Mouse (Mus musculus): ENCODE data around the gene Erfe.

Erfe gene

GRCm38 (mm10) chr1:91366215-91367108 lies at the start of gene Erfe:
TSS of gene Erfe (plus strand) at chr1:91366430.
- DNase-seq (ENCODE audit: low spot score): peak; percentile 72

- no peak for DNase-seq (ENCODE audit: low spot score)
These were observed 48.6 kb upstream of the Erfe start for GRCm38 (mm10) chr1:91317656-91318055.

GRCm38 (mm10) chr1:91321760-91322438 lies 44.3 kb upstream of the Erfe start, which contains the start of gene Espnl:
TSS of gene Espnl (plus strand) at chr1:91322075.
- DNase-seq (ENCODE audit: low spot score): no peak

- no peak for DNase-seq (ENCODE audit: low spot score)
These were observed 41.6 kb upstream of the Erfe start for GRCm38 (mm10) chr1:91324646-91325045.

GRCm38 (mm10) chr1:91325488-91326042 lies 40.7 kb upstream of the Erfe start:
- no peak for DNase-seq (ENCODE audit: low spot score)

GRCm38 (mm10) chr1:91332102-91332501 lies 34.1 kb upstream of the Erfe start:
- no peak for DNase-seq (ENCODE audit: low spot score)

GRCm38 (mm10) chr1:91333582-91333981 lies 32.6 kb upstream of the Erfe start:
- DNase-seq (ENCODE audit: low spot score): no peak

- no peak for DNase-seq (ENCODE audit: low spot score)
These were observed 28.9 kb upstream of the Erfe start for GRCm38 (mm10) chr1:91337355-91337754.

GRCm38 (mm10) chr1:91344001-91344400 lies 22.2 kb upstream of the Erfe start:
- DNase-seq (ENCODE audit: low spot score): no peak

- DNase-seq (ENCODE audit: low spot score): no peak
These were observed 21.1 kb upstream of the Erfe start for GRCm38 (mm10) chr1:91344921-91345685.

GRCm38 (mm10) chr1:91346892-91347291 lies 19.3 kb upstream of the Erfe start:
- DNase-seq (ENCODE audit: low spot score): peak; percentile 49

GRCm38 (mm10) chr1:91350841-91351240 lies 15.4 kb upstream of the Erfe start, which contains the start of gene Klhl30:
TSS of gene Klhl30 (plus strand) at chr1:91351016.
- DNase-seq (ENCODE audit: low spot score): no peak

- no peak for DNase-seq (ENCODE audit: low spot score)
These were observed 15.0 kb upstream of the Erfe start for GRCm38 (mm10) chr1:91351249-91351648.

GRCm38 (mm10) chr1:91352277-91352676 lies 14.0 kb upstream of the Erfe start:
- no peak for DNase-seq (ENCODE audit: low spot score)

GRCm38 (mm10) chr1:91356105-91356504 lies 10.1 kb upstream of the Erfe start:
- DNase-seq (ENCODE audit: low spot score): no peak

- no peak for DNase-seq (ENCODE audit: low spot score)
These were observed 4.1 kb upstream of the Erfe start for GRCm38 (mm10) chr1:91362113-91362512.

- DNase-seq (ENCODE audit: low spot score): no peak
These were observed 1.2 kb upstream of the Erfe start for GRCm38 (mm10) chr1:91364822-91365644.

- no peak for DNase-seq (ENCODE audit: low spot score)
These were observed 415 bp upstream of the Erfe start for GRCm38 (mm10) chr1:91365816-91366214.

GRCm38 (mm10) chr1:91367295-91367694 lies 1.1 kb downstream of the Erfe start:
- DNase-seq (ENCODE audit: low spot score): no peak

GRCm38 (mm10) chr1:91369408-91369807 lies 3.2 kb downstream of the Erfe start:
- no peak for DNase-seq (ENCODE audit: low spot score)

- no peak for DNase-seq (ENCODE audit: low spot score)
These were observed 3.8 kb downstream of the Erfe start for GRCm38 (mm10) chr1:91370055-91370454.

Measured in T-cell, adult 2 months (primary cell).